Mouse (Mus musculus): ENCODE results near the gene Lgi1. TPM values are rescaled to one million over a fixed set of nuclear protein-coding genes. Genes with fewer than 3 reads are reported as not detected.
A peak's percentile ranks its signal among the peaks of the same experiment; 100 is the strongest.

Gene Lgi1
- polyA plus RNA-seq, 1 experiment = 0.02 TPM

- Histone ChIP-seq H3K4me3 (ENCODE audit: extremely low read depth, insufficient read depth, insufficient read length) (no peak overlapping the region), H3K36me3 (ENCODE audit: control insufficient read depth, insufficient read depth, low read length) (no peaks in the 10 kb centered on the region), H3K4me1 (ENCODE audit: control insufficient read depth, insufficient read depth, insufficient read length) (no peaks in the 10 kb centered on the region), H3K27ac (ENCODE audit: insufficient read depth, low read length) (no peak overlapping the region), H3K27me3 (ENCODE audit: control insufficient read depth, insufficient read depth, low read length) (peaks cover under 1% of the 10 kb centered on the region; the same call in 1 of the 2 replicates)
- 86% methylated on average over 4 of the region's 4 CpGs for WGBS
- DNase-seq (ENCODE audit: low read depth in 1 of 2, low spot score in 2 of 2) = no peak
- TF ChIP-seq CTCF (IDR thresholded peaks at IDR 0.05; ENCODE audit: extremely low read depth, insufficient read depth, insufficient read length, insufficient replicate concordance) = no peak
- no peak for TF ChIP-seq POLR2A (IDR thresholded peaks at IDR 0.05; ENCODE audit: low read depth, low read length)
These were observed 11.9 kb downstream of the Lgi1 start for GRCm38 (mm10) chr19:38276226-38276625.

- WGBS = 90% methylated on average over 10 of the region's 10 CpGs
These were observed 15.9 kb downstream of the Lgi1 start for GRCm38 (mm10) chr19:38280242-38280641.

GRCm38 (mm10) chr19:38282407-38282806 lies 18.1 kb downstream of the Lgi1 start:
- Histone ChIP-seq H3K4me3 (ENCODE audit: extremely low read depth, insufficient read depth, insufficient read length) (no peak overlapping the region), H3K27ac (ENCODE audit: insufficient read depth, low read length) (no peak overlapping the region), H3K4me1 (ENCODE audit: control insufficient read depth, insufficient read depth, insufficient read length) (no peaks in the 10 kb centered on the region), H3K27me3 (ENCODE audit: control insufficient read depth, insufficient read depth, low read length) (no peaks in the 10 kb centered on the region; the same call in 1 of the 2 replicates), H3K36me3 (ENCODE audit: control insufficient read depth, insufficient read depth, low read length) (no peaks in the 10 kb centered on the region)
- TF ChIP-seq POLR2A (IDR thresholded peaks at IDR 0.05; ENCODE audit: low read depth, low read length) (no peak), CTCF (IDR thresholded peaks at IDR 0.05; ENCODE audit: extremely low read depth, insufficient read depth, insufficient read length, insufficient replicate concordance) (no peak)
- WGBS = 83% methylated on average over 2 of the region's 2 CpGs
- no peak for DNase-seq (ENCODE audit: low read depth in 1 of 2, low spot score in 2 of 2)

More at GRCm38 (mm10) chr19:38280242-38280641, 15.9 kb downstream of the Lgi1 start:
- H3K27me3 ChIP-seq (ENCODE audit: control insufficient read depth, insufficient read depth, low read length) = no peaks in the 10 kb centered on the region; the same call in 1 of the 2 replicates
- H3K27ac ChIP-seq (ENCODE audit: insufficient read depth, low read length) = no peak overlapping the region
- no peaks in the 10 kb centered on the region for H3K36me3 ChIP-seq (ENCODE audit: control insufficient read depth, insufficient read depth, low read length)
- no peaks in the 10 kb centered on the region for H3K4me1 ChIP-seq (ENCODE audit: control insufficient read depth, insufficient read depth, insufficient read length)
- TF ChIP-seq CTCF (IDR thresholded peaks at IDR 0.05; ENCODE audit: extremely low read depth, insufficient read depth, insufficient read length, insufficient replicate concordance) = no peak
- no peak for TF ChIP-seq POLR2A (IDR thresholded peaks at IDR 0.05; ENCODE audit: low read depth, low read length)
- DNase-seq (ENCODE audit: low read depth in 1 of 2, low spot score in 2 of 2) = no peak
- no peak overlapping the region for H3K4me3 ChIP-seq (ENCODE audit: extremely low read depth, insufficient read depth, insufficient read length)

- Histone ChIP-seq H3K27ac (ENCODE audit: insufficient read depth, low read length) (no peak overlapping the region), H3K36me3 (ENCODE audit: control insufficient read depth, insufficient read depth, low read length) (no peaks in the 10 kb centered on the region), H3K4me3 (ENCODE audit: extremely low read depth, insufficient read depth, insufficient read length) (no peak overlapping the region), H3K4me1 (ENCODE audit: control insufficient read depth, insufficient read depth, insufficient read length) (no peaks in the 10 kb centered on the region), H3K27me3 (ENCODE audit: control insufficient read depth, insufficient read depth, low read length) (no peaks in the 10 kb centered on the region; the same call in 1 of the 2 replicates)
- WGBS = 88% methylated on average over 6 of the region's 6 CpGs
- TF ChIP-seq CTCF (IDR thresholded peaks at IDR 0.05; ENCODE audit: extremely low read depth, insufficient read depth, insufficient read length, insufficient replicate concordance) (no peak), POLR2A (IDR thresholded peaks at IDR 0.05; ENCODE audit: low read depth, low read length) (no peak)
- no peak for DNase-seq (ENCODE audit: low read depth in 1 of 2, low spot score in 2 of 2)
These were observed 24.2 kb downstream of the Lgi1 start for GRCm38 (mm10) chr19:38288556-38288955.

- no peak overlapping the region for H3K4me3 ChIP-seq (ENCODE audit: extremely low read depth, insufficient read depth, insufficient read length)
- 78% methylated on average over 6 of the region's 6 CpGs for WGBS
- DNase-seq (ENCODE audit: low read depth in 1 of 2, low spot score in 2 of 2) = no peak
- no peaks in the 10 kb centered on the region for H3K36me3 ChIP-seq (ENCODE audit: control insufficient read depth, insufficient read depth, low read length)
- no peak overlapping the region for H3K27ac ChIP-seq (ENCODE audit: insufficient read depth, low read length)
- TF ChIP-seq POLR2A (IDR thresholded peaks at IDR 0.05; ENCODE audit: low read depth, low read length) = no peak
- no peaks in the 10 kb centered on the region for H3K4me1 ChIP-seq (ENCODE audit: control insufficient read depth, insufficient read depth, insufficient read length)
- H3K27me3 ChIP-seq (ENCODE audit: control insufficient read depth, insufficient read depth, low read length) = no peaks in the 10 kb centered on the region
These were observed 27.1 kb downstream of the Lgi1 start for GRCm38 (mm10) chr19:38291432-38291831.

GRCm38 (mm10) chr19:38298018-38298626 lies 33.8 kb downstream of the Lgi1 start:
- WGBS = 37% methylated on average over 3 of the region's 3 CpGs
- Histone ChIP-seq H3K27ac (ENCODE audit: insufficient read depth, low read length) (peak overlapping the region; percentile 50; the same call in 1 of the 2 replicates), H3K4me1 (ENCODE audit: control insufficient read depth, insufficient read depth, insufficient read length) (no peaks in the 10 kb centered on the region), H3K27me3 (ENCODE audit: control insufficient read depth, insufficient read depth, low read length) (no peaks in the 10 kb centered on the region), H3K36me3 (ENCODE audit: control insufficient read depth, insufficient read depth, low read length) (no peaks in the 10 kb centered on the region), H3K4me3 (ENCODE audit: extremely low read depth, insufficient read depth, insufficient read length) (no peak overlapping the region)
- peak in 1 of 2 experiments; percentile 6 for DNase-seq (ENCODE audit: low read depth in 1 of 2, low spot score in 2 of 2)
- TF ChIP-seq POLR2A (IDR thresholded peaks at IDR 0.05; ENCODE audit: low read depth, low read length) (no peak), CTCF (IDR thresholded peaks at IDR 0.05; ENCODE audit: extremely low read depth, insufficient read depth, insufficient read length, insufficient replicate concordance) (no peak)

GRCm38 (mm10) chr19:38308116-38308515 lies 43.8 kb downstream of the Lgi1 start:
- Histone ChIP-seq H3K27me3 (ENCODE audit: control insufficient read depth, insufficient read depth, low read length) (no peaks in the 10 kb centered on the region), H3K36me3 (ENCODE audit: control insufficient read depth, insufficient read depth, low read length) (no peaks in the 10 kb centered on the region), H3K27ac (ENCODE audit: insufficient read depth, low read length) (no peak overlapping the region), H3K4me3 (ENCODE audit: extremely low read depth, insufficient read depth, insufficient read length) (no peak overlapping the region), H3K4me1 (ENCODE audit: control insufficient read depth, insufficient read depth, insufficient read length) (no peaks in the 10 kb centered on the region)
- no peak for DNase-seq (ENCODE audit: low read depth in 1 of 2, low spot score in 2 of 2)
- WGBS = 90% methylated on average over 8 of the region's 8 CpGs
- no peak for TF ChIP-seq POLR2A (IDR thresholded peaks at IDR 0.05; ENCODE audit: low read depth, low read length)
- no peak for TF ChIP-seq CTCF (IDR thresholded peaks at IDR 0.05; ENCODE audit: extremely low read depth, insufficient read depth, insufficient read length, insufficient replicate concordance)

Measured in spleen, adult 2 months (tissue).